Mouse (Mus musculus) forelimb bud, embryonic 11.5 days (tissue): ENCODE measurements around the gene Uevld.
"Not testable (repeated sequence)": the region's sequence is repeated elsewhere in the genome, so short reads cannot be mapped to it uniquely, and the experiment has no call there.

Source experiments
- DNase-seq: peaks from one replicate; pipeline ENCODE4 v3.0.0-alpha.2; 2012; ENCODE audit warnings: low read depth, low spot score

The Uevld gene

DNA sequence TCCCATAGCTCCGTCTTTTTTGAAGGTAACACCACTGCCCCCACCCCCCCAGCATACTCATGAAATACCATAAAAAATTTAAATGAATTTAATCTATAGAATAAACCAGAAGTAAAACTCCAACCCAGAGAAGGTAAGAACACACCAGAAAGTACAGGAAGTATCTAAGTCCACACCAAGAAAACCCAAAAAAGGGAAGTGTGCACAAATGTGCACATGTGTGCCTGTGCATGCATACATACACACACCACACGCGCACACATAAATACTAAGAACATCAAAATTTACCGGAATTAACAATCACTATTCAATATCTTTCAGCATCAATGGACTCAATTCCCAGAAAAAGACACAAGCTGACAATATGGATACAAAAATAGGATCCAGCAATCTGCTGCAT is 11.6 kb upstream of the Uevld start:
- no peak for DNase-seq

DNA sequence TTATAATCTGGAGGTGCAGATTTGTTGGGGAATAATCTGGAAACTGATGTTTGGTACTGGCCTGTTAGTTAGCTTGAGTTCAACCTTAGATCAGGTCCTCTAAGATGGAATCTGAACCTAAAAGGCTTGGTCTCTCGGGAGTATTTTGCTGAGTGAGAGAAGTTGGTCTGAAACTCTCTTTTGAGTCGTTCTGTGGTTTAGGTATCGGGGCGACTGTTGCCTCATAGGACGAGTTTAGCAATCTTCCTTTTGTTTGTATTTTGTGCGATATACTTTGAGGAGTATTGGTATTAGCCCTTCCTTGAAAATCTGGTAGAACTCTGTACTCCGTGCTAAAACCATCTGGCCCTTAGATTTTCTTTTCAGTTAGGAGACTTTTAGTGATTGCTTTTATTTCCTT is 5.7 kb upstream of the Uevld start:
- no peak for DNase-seq

DNA sequence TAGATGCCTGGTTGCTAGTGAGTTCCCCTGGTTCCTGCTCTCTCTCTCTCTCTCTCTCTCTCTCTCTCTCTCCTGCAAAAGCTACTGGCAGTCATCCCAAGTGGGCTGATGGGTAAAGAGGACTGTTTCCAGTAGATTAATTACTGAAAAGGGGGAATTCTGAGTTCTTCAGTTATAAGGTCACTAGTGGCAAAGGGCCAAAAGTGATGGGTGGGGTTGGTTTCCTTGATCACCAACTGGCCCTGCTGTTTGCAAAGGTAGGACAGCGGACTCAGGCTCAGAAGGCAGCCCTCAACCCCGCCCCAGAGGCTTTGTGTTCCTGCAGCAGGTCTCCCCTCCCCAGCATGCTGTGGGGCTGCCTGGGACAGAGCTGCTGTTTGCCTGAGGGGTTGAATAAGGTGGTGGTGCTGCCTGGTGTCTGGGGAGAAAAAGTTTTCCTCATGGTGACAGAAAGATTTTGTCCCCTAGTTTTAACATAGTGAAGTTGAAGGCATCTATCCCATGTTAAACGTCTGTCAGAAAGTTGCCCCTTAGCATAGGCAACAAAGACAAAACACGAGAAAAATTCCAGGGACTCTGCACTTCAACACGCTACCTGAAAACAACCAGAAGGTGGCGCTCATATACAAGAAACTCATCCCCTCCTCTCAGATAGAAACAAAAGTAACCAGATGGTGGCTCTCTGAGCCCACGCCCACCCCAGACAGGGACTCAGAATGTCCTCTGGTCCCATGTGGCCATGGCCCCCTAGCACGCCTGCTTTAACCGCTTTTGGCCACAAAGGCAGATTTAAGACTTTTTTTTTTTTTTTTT is 4.7 kb upstream of the Uevld start:
- DNase-seq = peak; percentile 88

DNA sequence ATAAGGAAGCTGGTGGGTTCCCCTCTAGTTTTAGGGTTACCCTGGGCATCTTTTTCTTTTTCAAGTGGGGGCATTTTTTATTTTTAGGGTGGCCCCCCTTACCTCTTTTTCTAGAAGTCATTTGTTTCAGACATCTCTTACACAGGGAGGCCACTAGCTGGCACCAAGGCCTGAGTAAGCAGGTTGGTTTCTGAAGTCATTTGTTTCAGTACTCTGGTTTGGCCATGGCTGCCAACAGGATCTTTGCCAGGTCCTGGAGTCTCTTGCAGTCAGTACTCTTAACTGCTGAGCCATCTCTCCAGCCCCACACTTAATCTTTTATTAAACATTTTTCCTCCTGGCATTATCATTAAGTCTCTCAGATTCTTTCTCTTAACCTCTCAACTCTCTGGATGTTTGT is 3.8 kb upstream of the Uevld start:
- DNase-seq = no peak

DNA sequence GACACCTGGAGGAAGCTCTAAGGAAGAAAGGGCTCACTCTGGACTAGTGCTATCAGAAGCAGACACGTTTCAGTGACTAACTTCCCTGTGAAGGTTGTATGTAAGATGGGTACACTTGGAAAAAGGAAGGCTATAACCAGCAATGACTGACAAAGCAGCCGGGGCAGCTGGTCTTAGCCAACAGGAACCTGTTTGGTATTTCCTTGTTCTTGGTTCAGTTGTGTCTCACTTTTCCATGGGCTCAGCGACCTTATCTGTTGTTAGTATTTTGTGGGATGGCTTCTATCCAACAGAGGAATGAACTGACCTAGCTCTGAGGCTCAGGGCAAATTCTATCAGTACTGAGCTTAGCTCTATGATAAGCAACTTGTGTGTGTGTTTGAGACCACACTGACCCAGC is 2.7 kb upstream of the Uevld start:
- DNase-seq = no peak

DNA sequence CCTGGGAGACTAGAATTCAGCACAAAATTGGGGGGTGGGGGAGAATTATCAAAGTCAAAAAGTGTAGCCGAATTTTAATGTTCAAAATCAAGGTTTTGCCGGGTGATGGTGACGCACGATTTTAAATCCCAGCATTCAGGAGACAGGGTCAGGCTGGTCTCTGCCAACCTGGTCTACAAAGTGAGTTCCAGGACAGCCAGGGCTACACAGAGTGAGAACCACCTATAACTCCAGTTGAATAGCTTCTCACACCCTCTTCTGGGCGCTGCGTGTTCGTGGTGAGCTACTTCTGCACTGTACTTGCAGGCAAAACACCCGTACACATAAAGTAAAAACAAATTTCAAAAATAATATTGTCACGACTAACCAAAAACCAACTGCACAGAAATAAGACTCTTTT is 526 bp upstream of the Uevld start:
- no peak for DNase-seq

DNA sequence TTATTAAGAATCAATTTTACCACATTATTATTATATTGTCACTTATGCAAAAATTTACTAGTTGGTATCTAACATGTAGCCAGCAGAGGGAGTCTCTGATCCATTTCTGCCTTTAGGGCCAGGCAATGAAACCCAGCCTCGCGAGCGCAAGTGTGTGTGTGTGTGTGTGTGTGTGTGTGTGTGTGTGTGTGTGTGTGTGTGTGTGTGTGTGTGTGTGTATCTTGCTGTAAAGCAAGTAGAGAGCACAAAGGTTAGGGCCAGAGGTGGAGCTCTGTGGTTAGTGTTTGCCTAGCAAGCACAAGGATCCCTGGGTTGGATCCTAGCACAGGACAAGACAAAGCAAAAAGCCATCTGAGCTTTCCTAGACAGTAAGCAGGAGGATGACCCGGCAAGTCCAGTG is 22.5 kb downstream of the Uevld start:
- no peak for DNase-seq

DNA sequence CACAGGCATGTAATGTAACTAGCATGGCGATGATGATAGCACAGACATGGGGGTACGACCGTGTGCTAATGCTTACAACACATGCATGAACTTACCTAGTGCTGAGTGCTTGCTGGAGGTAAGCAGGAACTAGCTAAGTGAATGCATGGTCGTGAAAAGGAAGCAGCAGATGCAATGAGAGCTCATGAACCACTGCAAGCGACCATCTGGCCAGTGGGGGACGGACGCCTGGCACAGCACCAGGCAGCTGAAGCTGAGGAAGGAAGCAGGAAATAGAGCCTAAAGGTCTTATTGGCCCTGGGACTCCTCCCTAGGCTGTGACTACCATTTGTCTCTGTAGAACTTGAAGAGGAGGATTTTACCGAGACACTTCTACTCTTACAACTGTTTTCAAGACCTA is 23.5 kb downstream of the Uevld start:
- DNase-seq = no peak

DNA sequence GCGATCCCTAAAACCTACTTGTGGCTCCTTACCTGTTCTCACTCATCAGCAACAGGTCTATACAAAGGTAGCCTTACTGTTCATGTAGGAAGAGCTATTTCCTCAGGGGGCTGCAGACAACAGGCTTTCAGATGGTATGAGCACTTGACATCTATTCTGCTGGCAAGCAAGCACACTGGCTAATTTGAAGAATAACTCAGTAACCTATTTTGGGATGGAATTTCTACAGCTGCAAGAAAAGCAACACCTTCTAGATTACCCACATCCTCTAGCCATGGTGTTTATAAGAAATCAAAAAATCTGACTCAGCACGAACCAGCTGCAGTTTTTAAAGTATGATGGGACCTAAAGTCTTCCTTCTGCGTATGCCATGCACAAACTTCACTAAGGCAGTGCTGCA is 27.0 kb downstream of the Uevld start:
- no peak for DNase-seq

DNA sequence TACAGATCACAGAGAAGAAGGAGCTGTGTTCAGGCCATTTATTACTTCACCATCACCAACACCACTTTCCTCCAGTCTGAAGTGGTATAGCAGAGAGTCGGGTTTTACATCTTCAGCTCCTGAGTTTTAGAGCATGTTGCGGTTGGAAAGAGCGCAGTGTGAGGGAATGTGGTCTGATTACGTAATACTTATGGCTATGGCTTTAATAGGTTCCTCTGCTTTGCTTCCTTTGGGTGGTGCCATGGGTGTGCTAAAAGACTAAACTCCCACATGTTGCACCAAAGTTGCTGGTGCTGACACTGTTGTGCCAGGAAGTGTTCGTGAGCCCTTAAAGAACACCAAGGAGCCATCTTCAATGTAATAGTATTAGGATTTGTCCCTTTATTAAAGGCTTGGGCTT is 30.0 kb downstream of the Uevld start:
- no peak for DNase-seq

DNA sequence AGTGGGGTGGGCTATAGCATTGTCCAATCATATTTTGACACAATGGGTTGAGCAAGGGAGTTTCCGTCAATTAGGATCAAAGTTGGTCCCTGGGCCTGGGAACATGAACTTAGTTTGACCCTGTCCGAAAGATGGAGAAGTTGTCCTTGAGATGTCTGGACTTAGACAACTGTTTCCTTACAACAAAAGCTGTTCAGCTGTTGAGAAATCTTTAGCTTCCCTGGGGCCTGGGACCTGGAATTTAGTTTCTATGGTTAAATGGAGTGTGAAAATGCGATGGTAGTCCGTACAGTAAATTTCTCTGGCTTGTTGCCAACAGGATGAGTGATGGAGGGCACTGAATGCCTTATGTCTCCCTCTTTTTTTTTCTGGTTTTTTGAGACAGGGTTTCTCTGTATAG is 36.3 kb downstream of the Uevld start:
- no peak for DNase-seq

DNA sequence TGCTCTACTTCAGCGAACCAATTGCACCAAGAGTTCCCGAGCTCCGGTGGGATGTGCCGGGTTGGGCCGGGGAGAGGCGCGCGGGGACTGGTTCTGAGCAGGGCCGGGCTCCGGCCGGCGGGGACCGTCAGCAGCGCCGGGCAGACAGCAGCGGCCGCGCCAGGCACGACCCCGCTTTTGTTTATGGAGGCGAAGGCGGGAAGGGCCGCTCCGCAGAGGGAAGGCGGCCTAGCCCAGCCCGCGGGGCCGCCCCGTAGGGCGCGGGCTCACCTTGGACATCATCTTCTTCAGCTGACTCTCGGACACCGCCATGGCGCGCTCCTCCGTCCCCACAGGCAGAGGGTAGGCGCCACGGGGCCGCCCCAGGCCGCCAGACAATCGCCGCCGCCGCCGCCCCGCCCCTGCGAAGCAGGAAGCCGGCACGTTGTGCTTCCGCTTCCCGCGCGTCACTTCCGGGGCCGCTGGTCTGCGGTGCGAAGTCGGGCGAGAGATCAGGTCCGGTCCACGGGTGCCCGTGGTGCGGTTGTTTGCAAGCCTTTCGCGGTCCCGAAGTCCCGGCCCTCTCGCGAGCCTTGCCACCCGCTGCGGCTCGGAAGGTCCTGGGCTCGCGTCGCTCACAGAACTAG is 38.7 kb downstream of the Uevld start, which contains the start of gene Tsg101:
Gene Tsg101 (minus strand): TSS at position 419 of the 626 bp plus-strand sequence.
- peak; percentile 87 for DNase-seq

DNA sequence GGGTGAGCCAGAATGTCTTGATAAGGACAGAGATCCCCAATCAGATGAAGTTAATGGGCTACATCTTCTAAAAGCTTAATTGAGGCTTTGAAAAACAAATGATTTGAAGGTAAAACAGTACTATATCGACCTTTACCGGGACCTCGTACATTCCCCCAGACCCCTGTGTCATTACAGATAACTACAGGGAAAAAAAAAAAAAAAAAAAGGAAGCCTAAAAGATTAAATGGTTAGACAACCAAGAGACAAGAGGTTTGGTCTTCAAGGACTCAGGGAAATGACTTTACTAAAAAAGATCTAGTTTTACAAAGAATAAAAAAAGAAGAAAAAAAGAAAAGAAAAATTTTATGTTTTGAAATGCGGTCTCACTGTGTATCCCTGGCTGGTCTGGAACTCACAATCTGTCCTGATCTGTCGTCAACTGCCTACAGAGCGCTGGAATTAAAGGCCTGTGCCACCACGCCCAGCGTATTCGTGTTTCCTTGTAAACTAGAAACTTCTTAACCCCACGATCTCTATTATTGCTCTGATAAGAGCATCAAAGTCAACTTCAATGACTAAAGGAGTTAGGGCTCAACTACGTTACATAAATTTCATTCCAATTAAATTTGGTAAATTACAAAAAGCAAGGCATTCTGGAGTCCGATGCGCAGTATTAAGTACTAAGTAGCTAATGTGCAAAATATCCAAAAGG is 39.5 kb downstream of the Uevld start:
- peak; percentile 33 for DNase-seq

DNA sequence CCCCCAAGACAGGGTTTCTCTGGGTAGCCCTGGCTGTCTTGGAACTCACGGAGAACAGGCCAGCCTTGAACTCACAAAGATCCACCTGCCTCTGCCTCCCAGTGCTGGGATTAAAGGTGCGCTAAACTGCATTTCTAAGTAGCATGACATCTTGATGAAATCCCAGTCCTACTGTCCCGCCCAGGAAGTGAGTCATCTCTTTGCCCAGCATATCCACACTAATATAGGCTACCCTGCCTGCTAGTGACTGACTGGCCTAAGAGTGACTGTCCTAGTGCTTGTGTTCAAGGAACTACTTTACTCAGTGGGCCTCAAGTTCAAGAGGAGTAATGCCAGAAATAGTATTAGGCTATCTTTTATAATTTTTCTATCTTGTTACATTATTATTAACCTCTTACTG is 42.0 kb downstream of the Uevld start:
- no peak for DNase-seq

DNA sequence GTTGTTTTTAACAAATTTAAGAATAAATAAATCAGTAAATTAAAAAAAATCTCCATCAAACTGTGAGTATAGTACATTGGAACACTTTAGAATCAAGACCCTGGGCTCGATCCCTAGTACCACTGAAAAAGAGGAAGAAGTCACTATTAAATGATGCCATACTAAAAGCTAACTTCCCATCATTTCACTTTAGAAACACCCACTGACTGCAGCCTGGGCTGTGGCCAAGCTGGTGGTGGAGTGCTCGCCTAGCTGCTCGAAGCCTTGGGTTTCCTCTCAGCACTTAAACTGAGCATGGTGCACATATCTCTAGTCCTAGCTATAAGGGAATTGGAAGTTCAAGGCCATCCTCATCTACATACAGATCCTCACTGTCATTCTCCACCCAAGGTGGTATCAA is 47.1 kb downstream of the Uevld start:
- DNase-seq = no peak

DNA sequence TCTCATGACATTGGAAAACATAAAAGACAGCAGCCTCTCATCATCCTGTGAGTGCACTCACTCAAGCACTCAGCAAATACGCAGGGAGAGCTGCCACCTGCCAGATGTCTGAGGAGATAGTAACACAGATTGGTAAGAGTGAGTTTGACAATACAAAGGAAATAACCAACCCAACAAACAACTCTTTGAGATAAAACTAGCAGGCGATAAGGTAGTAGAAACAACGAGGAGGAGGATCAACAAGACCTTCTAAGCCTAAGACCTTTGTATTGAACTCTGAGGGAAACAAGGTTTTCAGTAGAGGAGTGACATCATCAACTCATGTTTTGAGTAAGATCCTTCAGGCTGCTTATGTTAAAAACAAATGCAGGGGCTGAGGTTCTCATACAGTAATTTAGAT is 59.0 kb downstream of the Uevld start:
- no peak for DNase-seq

DNA sequence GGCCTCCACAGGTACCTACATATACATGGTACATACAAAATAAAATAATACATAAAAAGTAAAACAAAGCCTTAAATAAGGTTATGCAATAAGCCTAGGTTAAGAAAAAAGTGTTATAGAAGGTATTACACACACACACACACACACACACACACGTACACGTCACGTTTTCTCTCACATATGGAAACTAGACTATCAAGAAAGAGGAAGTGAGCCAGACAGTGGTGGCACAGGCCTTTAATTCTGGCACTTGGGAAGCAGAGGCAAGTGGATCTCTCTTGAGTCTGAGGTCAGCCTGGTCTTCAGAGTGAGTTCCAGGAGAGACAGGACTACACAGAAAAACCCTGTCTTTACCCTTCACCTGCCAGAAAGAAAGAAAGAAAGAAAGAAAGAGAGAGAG is 62.8 kb downstream of the Uevld start:
- no peak for DNase-seq

DNA sequence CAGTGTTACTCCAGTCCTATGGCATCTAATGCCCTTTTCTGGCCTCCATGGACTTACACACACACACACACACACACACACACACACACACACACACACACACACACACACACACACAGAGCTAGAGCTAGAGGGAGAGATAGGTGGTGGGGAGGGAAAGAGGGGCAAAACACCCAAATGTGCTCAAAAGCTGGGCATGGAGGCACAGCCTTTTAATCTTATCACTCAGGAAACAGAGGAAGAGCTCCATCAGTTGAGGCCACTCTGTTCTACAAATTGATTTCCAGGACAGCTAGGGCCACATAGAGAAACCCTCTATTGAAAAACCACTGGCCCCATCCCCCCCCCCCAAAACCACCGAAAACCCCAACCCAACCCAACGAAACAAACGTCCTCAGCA is 75.0 kb downstream of the Uevld start:
- DNase-seq = no peak

DNA sequence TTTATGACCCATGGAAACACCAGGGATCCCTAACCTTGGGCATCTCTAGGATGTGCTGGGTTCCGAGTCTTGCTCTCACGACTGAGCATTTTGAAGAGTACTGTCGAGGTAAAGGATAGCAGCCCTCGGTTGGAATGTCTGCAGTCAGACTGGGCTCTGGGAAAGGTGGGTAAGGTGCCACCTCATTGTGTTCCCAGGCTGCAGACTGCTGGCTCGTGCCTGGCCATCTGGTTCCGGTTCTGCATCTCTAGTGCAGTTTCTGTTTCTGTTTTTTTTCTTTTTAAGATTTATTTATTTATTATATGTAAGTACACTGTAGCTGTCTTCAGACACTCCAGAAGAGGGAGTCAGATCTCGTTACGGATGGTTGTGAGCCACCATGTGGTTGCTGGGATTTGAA is 76.4 kb downstream of the Uevld start:
- not testable (repeated sequence) for DNase-seq

DNA sequence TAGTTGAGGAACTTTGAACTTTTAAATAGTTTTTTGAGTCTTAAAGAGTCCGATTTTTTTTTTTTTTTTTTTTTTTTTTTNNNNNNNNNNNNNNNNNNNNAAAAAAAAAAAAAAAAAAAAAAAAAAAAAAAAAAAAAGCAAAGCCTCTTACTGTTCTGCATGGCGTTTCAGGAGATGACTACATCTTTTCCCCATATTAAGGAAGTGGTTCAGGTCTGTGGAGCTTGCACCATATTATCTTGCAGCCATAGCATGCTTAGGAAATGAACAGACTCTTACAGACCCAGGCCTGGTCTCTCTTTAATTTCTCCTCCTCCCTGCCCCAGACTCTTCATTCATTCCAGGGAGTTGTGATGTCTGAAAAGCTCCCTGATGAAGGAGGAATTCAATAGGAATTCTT is 77.3 kb downstream of the Uevld start:
- DNase-seq = no peak

DNA sequence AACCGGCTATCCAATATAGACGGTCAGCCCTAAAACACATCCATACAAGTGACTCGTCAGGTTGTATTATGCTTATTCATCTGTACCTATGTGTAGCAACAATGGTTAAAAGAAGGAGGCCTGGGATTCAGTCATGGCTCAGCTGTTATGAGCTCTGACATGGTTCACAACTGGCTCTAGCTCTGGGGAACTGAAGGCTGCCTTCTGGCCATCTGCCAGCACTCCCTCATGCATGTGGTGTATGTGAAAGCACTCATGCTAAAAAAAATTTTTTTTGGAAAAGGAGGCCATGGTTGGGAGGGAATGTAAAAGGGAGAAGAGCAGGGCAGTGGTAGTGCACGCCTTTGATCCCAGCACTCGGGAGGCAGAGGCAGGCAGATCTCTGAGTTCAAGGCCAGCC is 78.5 kb downstream of the Uevld start:
- DNase-seq = no peak

DNA sequence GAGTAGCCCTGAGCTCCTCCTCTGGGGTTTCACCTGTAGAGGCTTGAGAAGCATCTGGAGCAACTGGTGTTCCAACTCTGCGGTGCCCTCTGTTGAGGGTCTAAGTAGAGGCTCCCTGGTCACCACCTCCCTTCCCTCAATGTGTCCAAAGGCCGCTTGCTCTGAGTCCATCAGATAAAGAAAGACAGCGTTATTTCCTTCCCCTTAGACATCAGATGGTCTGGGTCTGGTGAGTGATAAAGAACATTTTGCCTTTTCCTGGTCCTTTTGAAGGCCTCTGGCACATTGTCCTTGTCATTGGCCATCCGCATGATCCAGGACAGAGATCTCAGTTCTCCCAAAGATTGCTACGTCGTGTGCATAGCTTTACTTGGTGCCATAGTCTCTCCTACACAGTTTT is 81.1 kb downstream of the Uevld start:
- no peak for DNase-seq

DNA sequence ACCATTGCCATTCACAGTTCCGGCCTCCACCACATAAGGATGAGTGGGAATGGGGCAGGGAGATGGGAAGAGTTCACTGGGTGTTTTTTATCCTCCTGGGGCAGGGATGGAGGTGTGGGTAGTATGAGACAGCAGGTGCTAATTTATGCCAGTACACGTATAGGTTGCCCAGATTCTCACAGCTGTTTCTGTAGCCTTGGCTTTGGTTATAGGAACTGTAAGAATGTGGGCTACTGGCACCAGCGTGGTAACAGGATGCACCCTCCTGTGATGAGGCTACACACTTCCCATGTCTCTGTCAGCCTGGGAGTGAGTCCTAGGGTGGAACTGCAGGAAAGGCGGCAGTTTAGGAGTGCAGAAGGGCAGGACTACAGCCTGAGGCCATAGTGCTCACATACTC is 81.5 kb downstream of the Uevld start:
- DNase-seq = no peak
